Mouse (Mus musculus) left cerebral cortex, postnatal 4 days (tissue): ENCODE measurements around the gene Tmem147. TPM values are rescaled to one million over a fixed set of nuclear protein-coding genes. Genes with fewer than 3 reads are reported as not detected.
"Not testable (repeated sequence)": the region's sequence is repeated elsewhere in the genome, so short reads cannot be mapped to it uniquely, and the experiment has no call there.

ENCODE experiments used
- DNase-seq: peaks from one replicate; pipeline ENCODE4 v3.0.0-alpha.2; 2022
- intact Hi-C: fragments of 180-260 bp; cut with DNase I; formaldehyde crosslinking; loops from one replicate; pipeline ENCODE4 v1.15.1; 2025
- total RNA-seq, 2 experiments: library from RNA; stranded (reverse); gene quantifications; 2 replicates each; pipeline ENCODE4 v1.2.3; 2021

The Tmem147 gene
- 100 to 1,000 TPM; 130 to 146 TPM for total RNA-seq

DNA sequence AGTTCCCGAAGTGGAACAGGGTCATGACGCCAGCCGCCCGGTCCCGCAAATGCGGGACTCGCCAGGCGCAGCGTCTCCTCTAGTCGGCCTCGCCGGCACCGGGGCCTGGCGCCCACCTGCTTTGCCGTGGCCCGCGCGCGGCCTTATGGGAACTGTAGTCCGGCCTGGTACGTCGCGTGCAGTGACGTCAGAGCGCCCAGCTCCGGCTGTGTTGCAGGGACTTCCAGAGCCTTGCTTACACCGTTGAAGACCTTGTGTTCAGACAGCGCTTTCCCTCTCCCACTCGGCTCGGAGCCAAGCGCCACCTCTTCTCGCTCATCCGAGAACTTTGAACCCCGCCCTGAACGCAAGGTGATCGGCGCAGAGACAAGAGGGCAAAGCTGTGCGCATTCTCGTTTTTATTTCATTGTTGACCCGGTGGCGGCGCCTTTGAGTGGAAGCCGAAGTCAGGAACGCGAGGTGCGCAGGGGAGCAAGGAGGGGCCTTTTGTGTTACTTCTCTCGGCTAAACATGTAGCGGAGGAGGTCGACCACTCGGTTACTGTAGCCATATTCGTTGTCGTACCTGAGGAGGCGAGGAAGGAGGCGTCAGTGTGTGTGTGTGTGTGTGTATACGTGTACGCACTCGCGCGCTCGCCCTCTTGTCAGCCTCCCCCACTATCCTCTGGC, at the start of gene Tmem147:
Tmem147 (minus strand) TSS at position 145 of the 668 bp plus-strand sequence.
- peak; percentile 97 for DNase-seq
- intact Hi-C loops, result no loop called here

DNA sequence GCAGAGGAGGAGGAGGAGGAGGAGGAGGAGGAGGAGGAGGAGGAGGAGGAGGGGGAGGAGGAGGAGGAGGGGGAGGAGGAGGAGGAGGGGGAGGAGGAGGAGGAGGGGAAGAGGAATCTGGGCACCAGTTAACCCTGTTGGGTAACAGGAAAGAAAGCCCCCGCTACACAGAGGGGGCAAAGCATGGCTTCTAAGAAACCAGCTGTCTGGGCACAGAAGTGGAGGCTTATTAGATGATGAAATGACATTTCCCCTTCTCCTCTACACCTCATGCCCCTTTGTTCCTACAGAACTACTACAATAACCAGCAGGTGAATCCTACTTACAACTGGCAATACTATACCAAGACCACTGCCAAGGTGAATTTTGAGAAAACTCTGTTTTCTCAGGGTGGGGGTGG, 48.6 kb upstream of the Tmem147 start:
- intact Hi-C loops, result no loop called here
- no peak for DNase-seq

DNA sequence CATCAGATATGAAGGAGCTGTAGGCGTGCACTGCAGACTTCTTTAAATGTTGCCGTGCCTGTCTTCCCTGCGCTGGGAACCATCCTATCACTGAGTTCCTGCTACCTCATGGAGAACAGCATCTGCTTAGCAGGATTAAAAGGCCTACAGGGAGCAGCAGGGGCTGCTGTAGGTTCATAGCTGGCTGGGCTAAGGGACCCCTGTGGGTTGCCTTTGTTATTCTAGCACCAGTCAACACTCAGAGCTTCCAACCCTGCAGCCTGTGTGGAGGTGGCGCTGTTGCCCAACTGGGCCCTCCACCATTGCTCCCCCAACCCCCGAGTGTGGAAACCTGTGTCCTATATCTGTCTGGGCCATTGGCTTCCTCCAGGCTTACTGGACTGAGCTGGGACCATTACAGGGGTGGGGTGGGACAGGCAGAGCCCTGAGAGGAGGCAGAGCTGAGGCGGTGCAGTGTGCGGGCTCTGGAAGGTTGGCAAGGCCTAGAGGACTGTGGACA, 47.8 kb upstream of the Tmem147 start:
- peak; percentile 18 for DNase-seq
- intact Hi-C loops, result no loop called here

DNA sequence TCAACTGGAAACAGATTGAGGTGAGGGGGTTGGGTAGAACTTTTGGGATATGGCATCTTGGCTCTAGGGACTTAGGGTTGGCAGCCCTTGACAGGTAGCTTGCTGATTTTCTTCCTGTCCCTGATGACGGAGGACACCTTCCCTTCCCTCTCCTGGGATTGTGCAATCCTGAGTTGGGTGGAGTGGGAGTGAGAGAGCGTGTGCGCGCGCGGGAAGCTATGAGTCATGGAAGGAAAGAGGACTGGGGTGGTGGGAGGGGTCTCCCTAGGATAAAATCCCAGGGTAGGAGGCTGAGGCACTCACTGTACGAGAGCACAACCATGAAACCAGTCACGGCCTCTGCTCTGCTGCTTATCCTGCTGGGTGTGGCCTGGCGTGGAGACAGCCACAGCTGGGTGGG, 46.8 kb upstream of the Tmem147 start:
- DNase-seq, result no peak
- intact Hi-C loops, result no loop called here

DNA sequence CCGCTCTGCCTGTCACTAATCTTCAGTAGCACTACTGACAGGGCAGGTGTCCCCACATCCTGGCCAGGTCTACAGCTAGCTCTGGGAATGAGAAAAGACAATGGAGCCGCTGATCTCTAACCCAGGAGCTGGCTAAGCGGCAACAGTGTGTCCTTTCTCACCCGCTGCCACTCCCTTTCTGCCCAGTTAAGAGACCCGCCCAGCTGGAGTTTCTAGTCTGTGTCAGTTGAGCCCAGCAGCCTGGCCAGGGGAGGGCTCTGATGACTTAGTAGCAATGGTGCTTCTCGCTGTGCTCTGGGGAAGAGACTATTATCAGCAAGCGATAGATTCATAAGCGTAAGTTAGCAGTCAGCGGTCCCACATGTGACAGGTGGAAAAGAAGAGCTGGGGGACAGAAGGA, 39.9 kb upstream of the Tmem147 start:
- DNase-seq, result no peak
- intact Hi-C loops, result no loop called here

DNA sequence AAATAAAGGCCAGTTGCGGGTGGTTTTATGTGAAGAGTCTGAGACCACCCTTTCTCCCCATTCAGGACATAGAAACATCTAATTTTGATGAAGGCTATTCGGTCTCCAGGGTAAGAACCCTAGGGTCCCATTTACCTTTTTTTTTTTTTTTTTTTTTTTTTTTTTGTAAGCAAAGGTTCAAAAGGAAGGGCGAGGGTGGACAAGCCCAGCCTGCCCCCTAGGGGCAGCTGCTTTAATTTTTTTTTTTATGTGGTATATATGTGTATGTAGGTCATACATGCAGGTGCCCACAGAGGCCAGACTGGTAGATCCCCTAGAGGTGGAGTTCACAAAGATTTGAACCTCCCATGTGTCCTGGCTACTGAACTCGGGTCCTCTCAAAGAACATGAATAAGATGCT, 37.1 kb upstream of the Tmem147 start:
- intact Hi-C loops, result no loop called here

DNA sequence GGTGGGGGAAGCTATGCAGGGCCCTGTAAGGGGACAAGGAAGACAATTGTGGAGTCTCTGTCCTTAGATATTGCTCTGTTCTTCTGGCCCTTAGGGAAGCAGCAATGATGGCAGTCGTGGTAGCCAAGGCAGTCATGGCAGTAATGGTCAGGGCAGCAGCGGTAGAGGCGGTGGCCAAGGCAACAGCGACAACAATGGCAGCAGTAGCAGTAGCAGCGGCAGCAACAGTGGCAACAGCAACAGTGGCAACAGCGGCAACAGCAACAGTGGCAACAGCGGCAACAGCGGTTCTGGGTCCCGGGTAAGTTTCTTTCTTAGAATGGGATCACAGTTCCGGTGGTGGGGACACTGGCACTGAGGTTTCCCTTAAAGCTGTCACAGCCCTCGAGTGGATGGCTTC, 35.8 kb upstream of the Tmem147 start:
- no peak for DNase-seq
- intact Hi-C loops, result no loop called here

More for the DNA sequence above, 37.1 kb upstream of the Tmem147 start:
- DNase-seq, result no peak

DNA sequence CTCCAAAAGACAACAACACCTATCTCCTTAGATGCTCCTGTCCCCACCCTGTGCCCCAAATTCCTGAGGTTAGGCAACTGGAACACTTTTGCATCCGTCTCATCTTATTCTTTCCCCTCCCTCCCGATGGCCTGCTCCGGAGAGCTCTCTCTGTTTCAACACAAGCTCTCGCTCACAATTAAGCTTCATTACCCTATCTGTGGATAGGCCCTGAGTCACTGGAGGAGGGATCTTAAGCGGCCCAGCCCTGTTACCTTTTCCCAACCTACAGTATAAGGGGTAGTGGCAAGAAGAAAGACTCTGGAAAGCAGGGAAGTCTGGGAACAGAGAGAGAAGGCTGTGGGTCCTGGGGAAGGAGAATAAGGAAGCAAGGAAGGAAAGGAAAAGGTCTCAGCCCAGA, 34.1 kb upstream of the Tmem147 start, which contains the start of gene Dmkn:
Dmkn (plus strand) TSS at position 301 of the 400 bp plus-strand sequence.
- intact Hi-C loops, result no loop called here
- no peak for DNase-seq

DNA sequence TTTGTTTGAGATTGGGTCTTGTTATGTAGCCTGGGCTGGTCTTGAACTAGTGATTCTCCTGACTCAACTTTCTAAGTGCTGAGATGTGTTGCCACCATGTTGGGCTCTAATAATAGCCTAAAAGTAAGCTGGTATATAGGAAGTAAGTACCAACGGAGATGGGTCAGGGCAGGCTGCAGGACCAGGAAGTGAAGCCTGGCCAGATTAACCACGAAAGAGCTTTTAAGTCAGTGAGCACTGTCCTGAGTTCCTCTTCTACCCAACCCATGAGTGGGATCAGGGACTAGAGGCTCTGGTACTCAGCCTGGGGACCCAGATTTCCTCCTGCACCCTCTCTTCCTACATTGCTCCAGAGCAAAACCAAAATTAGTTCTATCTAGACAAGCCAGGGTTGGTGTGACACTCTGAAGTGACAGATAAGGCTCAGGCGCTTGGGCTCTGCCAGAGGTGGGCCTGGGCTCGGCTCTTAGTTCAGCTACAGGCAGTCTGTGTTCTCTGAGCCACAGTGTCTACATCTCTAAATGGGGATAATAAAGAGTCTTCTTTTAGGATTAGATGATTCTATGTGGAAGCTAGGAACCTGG, 32.5 kb upstream of the Tmem147 start:
- DNase-seq, result no peak
- intact Hi-C loops, result no loop called here

DNA sequence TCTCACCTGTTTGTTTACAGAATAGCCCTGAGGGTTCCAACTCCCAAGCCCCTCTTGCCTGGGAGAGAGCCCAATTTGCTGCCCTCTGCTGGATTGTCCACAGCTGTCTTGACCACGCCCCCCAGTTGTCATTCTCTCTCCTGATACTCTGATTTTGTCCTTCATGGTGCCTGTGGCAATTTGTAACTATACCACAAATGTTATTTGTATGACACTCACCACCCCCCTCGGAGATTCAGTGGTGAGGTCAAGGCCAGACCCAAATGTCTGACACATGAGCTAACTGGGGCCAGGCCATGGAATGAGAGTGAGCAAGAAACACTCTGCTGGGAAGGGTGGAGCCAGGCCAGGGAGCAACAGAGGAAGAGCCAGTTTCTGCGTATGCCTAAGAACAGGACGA, 29.5 kb upstream of the Tmem147 start:
- intact Hi-C loops, result no loop called here
- DNase-seq, result peak; percentile 48

DNA sequence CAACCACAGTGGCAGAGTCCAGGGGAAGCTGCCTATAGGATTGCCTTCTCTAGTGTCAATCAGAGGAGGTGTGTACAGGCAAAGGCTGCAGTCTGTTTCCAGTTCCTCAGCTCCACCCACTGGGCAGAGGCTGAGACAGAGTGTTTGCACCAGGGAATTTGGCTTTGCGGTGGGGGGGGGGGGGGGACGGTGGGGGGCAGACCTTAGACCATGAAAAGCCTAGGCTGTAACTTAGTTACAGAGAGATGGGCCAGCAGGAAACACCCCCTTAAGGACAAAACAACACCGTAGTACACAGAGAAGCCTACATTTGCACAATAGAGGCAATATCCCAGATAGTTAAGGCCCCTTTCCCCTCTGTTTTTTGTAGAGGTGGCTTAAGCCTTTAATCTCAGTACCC, 27.7 kb upstream of the Tmem147 start:
- intact Hi-C loops, result no loop called here
- DNase-seq, result no peak

DNA sequence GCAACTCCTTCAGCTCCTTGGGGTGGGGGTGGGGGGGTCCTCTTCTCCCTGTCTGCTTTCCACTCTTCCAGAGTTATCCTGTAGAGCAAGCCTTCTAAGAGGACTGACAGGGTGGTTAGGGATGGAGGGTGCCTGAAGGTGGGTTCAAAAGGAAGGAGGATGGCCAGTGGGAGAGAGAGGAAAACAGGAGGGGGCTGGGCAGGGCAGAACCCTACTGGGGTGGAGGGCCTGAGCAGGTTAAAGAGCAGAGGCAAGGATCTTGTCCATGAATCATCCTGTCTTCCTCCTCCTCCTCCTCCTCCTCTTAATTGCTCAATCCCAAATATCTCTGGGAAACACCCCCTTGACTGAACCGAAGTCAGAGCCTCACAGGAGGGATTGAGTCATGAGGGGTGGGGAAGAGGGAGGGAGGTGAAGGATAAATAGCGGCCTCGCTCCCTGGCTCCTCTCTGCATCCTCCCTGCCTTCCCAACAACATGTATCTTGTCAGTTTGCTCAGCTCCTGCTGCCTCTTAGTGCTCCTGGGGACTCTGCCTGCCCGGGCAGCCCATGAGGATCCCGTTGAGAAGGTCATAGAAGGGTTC, 21.8 kb upstream of the Tmem147 start, which contains the start of gene Sbsn:
Sbsn (plus strand) TSS at position 386 of the 584 bp plus-strand sequence.
- intact Hi-C loops, result no loop called here
- no peak for DNase-seq

DNA sequence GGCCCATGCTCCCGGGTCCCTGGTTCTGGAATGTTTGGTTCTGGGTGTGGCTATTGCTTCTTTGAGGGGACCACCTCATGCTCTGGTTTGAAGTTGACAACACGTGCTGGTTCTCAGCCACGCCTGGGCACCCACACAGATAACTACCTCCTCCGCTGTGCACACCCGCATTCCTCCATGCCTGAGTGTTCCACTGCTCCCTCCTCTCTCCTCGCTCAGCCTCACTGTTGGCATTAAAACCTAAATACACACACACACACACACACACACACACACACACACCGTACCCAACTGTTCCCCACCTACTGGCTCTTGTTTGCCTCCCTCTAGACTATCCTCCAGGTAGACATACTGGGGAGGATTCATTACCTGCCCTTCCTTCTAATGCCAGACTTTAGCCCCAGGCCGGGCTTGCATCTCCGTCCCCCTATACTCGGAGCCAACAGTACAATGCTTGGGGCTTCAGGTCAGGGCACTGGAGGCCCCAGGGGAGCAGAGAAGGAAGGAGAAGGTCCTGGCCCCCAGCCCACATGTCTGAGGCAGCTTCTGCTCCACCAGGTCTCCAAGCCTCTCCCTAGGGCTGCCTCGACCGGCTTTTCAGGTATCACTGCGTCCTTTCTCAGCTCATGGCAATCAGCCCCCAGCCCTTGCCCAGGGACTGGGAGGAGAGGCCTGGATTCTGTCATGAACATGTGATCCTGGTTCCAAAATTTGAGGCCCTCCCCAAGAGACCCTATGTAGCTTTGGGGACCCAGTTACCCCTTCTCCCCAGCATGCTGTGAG, 20.7 kb upstream of the Tmem147 start:
- intact Hi-C loops, result no loop called here
- DNase-seq, result no peak

DNA sequence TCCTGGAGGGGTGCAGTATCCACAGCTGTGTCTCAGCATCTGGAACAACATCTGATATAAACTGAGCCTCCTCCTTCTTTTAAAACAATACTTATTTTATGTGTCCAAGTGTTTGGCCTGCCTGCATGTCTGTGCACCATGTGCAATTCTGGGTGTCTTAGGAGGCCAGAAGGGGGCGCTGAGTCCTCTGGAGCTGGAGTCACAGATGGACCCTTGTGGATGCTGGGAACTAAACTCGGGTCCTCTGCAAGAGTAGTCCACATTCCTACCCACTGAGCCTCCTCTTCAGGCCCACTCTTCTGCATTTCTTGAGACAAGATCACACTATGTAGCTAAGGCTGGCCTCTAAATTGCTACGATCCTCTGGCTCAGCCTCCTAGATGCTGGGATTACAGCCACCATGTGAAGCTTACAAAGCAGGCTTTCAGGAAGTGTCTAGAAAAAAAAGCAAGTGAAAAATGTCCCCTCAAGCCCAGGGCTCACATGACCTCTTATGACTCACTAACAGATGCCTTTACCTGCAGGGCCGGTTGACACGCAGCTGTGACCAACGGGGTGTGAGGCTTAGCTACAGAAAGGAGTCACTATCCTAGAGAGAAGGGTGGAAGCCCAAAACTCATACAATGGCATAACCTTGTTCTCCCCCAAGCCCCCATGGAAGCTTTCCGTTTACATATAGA, 18.3 kb upstream of the Tmem147 start:
- intact Hi-C loops, result no loop called here
- DNase-seq, result no peak

DNA sequence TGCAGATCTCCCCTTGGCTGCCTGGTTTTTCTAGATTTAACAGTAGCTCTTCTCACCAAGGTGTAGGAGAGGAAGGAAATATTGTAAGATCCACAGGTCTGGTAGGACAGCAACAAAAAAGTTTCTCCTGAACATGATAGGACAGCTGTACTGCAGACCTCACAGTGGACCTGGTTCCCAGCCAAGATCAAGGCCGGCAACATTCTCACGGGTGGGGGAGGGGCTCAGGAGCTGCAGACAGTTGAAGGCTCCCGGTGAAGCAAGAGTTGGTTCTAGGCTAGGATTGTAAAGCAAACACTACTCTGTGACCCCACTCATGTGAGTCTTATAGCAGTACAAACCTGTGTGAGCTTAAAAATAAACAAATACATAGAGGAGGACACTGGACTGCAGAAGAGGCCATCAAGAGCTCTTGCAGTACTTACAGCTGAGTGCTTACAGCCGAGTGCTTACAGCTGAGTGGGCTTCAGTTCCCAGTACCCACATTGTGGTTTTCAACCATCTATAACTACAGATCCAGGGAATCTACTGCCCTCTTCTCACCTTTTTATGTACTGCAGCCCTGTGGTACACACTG, 14.8 kb upstream of the Tmem147 start:
- intact Hi-C loops, result no loop called here
- DNase-seq, result peak; percentile 32

DNA sequence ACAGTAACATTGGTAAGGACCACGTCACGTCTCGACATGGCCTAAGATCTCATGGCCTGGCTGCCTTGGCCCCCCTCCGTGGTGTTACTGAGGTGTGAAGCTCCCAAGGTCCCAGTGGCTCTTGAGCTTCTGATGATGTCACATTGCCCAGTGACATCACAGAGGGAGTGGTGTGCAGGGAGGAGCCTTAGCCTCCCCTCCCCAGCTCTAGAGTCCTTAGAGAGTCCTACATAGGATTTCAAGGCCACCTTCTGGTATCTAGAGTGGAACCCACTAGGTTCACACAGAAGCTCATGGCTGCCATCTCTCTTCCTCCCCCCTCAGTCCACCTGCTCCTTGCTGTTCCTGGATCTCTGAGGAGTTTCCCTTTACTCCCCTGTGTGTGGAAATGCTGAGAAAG, 14.3 kb upstream of the Tmem147 start, which contains the start of gene Gapdhs:
Gapdhs (minus strand) TSS at position 65 of the 400 bp plus-strand sequence.
- intact Hi-C loops, DNase-seq: not testable (repeated sequence)

DNA sequence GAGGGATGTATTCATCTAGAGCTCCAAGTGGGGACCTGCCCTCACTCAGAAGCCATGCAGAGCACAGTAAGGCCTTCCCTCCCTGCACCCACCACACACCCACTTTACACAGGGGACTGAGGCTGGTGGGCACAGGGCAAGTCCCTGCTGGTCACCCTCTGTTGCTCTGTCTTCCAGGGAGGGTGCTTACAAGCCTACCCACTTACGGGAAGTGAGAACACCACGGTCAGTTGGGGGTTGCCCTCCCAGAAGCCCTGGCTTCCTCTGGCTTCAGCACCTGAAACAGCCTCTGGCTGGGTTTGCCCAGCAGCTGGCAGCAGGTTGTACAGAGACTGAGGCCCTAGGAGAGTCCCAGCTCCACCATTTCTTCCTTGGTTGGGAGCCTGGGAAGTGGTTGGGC, 13.2 kb upstream of the Tmem147 start:
- intact Hi-C loops, DNase-seq: not testable (repeated sequence)

DNA sequence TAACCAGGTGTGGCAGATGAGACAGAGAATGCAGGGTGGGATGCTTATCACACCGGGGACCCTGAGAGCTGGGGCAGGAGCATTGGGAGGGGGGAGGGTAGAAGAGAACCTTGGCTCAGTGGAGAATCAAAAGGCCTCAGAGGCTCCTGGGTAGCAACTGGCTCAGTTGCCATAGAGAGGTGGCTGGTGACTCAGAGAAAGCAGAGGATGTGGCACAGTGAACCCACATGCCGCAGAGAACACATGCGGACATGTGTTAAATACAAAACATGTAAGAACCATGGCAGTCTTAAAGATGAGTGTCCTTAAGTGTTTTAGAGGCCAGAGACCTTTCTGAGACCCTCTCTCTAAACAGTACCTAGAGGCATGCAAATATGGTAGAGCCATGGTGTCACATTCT, 6.9 kb upstream of the Tmem147 start:
- DNase-seq, result no peak
- intact Hi-C loops, result no loop called here

DNA sequence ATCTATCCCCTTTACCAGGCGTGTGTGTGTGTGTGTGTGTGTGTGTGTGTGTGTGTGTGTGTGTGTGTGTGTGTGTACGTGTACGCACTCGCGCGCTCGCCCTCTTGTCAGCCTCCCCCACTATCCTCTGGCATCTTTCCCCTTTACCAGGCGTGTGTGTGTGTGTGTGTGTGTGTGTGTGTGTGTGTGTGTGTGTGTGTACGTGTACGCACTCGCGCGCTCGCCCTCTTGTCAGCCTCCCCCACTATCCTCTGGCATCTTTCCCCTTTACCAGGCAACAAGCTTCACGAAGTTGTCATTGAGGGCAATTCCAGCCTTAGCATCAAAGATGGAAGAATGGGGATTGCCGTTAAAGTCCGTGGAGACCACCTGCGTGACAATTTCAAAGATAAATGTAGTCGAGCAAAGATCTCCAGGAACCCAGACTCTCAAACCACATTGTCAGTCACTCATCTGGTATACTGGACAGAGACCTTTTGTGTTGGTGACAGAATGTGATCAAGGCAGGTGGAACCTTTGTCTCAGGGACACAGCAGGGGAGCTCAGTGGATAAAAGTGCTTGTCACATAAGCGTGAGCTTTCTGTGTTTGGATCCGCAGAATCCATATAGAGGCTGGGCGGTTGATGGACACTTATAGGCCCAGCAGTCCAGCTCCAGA, 853 bp upstream of the Tmem147 start:
- intact Hi-C loops, result not testable (repeated sequence)
- DNase-seq, result peak; percentile 26
